Mouse (Mus musculus): ENCODE measurements around the gene Rcan2.

The Rcan2 gene

GRCm38 (mm10) chr17:44077146-44077842 lies 276.1 kb downstream of the Rcan2 start:
- in situ Hi-C loops (cut with MboI, MseI), result no loop called here

DNA sequence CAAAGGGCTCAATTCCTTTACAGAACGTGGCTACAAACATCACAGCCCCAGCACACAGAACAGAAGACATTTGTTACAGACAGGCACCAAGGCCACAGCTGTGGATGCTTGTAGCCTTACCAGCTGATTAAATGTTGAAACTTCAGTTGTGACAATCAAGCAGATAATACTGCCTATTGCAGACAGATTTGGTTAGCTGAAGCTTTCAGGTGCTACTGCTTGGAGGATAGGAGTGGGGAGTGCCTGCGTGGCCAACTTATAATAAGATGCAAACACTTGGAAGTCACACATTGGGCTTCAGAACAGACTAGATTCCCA lies 276.7 kb downstream of the Rcan2 start:
- in situ Hi-C loops (cut with MboI, MseI), result no loop called here

- in situ Hi-C loops (cut with MboI, MseI), result no loop called here
Observed at GRCm38 (mm10) chr17:44078631-44079350, 277.6 kb downstream of the Rcan2 start, which contains the start of gene Enpp5. Enpp5 (plus strand) TSS chr17:44078813.

DNA sequence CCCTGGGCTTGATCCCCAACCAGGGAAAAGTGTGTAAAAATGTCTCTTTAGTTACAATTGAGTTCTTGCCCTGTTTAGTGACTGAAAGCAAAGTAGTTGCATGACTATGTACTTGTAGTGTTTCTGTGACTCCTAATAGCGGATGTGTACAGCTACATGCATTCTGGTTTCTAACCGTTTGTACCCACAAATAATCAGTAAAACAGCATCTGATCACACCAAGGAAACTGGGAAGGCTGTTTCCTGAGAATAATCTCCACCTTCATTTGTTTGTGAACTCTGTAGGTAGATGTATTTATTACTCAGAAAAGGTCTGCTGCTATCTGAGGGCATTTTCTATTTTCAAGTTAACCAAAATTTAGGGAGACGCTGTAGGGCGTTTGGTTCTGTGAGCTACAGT lies 282.0 kb downstream of the Rcan2 start:
- in situ Hi-C loops (cut with MboI, MseI), result no loop called here

DNA sequence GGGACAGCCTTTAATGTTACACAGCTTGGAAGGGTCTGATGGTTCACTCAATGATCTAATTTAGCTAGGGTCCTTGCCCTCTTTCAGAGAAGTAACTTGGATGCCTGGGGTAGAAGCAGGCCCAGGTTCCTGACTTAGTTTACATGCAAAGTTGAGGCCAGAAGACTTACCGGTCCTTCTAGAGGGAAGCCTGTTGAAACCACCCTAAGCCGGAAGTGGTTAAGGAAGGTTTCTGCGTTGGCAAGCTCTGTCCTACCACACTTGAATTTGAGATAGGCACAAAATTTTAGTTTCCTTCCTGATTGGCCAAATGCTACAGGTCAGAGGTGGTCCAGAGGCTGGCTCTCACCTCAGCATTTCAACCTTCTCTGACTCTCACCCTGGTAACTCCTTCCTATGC lies 287.1 kb downstream of the Rcan2 start:
- in situ Hi-C loops (cut with MboI, MseI), result no loop called here
